ENCODE assay signal across 25 mouse cellular contexts in the genomic region with DNA sequence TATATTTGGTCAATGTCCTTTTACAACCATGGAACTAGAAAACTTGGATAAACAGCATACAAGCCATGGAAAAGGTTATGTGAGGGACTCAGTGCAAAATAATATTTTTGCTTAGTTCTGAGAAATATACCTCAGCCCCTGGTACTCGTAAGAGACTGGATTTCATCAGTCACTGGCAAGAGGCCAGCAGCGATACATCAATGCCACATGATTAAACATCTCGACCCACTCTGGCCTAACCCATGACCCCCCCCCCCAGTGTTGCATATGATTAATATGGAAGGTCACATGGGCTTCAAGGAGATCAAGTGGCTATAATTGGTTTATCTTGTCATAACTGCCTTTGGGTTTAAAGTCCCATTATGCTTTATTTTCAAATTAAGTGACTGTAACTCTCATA.
"Had no signal": no experiment of that assay in that cellular context is flagged by ENCODE, and none has a peak within 500 bp of the region (broad histone marks: within the 10 kb centered on the region; RNA-seq: fewer than 3 reads in every experiment).

No protein-coding gene starts in this region.

- ATAC-seq: midbrain, embryonic 13.5 days; midbrain, embryonic 16.5 days had no signal

- H3K4me3 ChIP-seq: layer of hippocampus, adult 2 months; left cerebral cortex, adult 2 months; limb, embryonic 12.5 days; limb, embryonic 15.5 days; lung, embryonic 15.5 days; megakaryocyte, embryonic 14.5 days; midbrain, embryonic 10.5 days; midbrain, embryonic 13.5 days; myocyte; neural tube, embryonic 13.5 days had no signal

- H3K9me3 ChIP-seq: limb, embryonic 12.5 days; limb, embryonic 15.5 days; lung, embryonic 15.5 days; midbrain, embryonic 10.5 days; midbrain, embryonic 13.5 days; neural tube, embryonic 13.5 days had no signal

- H3K4me2 ChIP-seq: limb, embryonic 12.5 days; limb, embryonic 15.5 days; liver, embryonic 11.5 days; lung, embryonic 15.5 days; midbrain, embryonic 13.5 days; neural tube, embryonic 13.5 days had no signal

- H3K27me3 ChIP-seq: limb, embryonic 12.5 days; limb, embryonic 15.5 days; lung, embryonic 15.5 days; megakaryocyte, embryonic 14.5 days; midbrain, embryonic 13.5 days; neural tube, embryonic 13.5 days had no signal

- H3K27ac ChIP-seq: kidney, postnatal 0 days; layer of hippocampus, adult 2 months; left cerebral cortex, adult 2 months; limb, embryonic 12.5 days; limb, embryonic 15.5 days; liver, embryonic 14.5 days; lung, embryonic 15.5 days; midbrain, embryonic 10.5 days; midbrain, embryonic 13.5 days; neural tube, embryonic 13.5 days had no signal

- H3K4me1 ChIP-seq: limb, embryonic 12.5 days; limb, embryonic 15.5 days; lung, embryonic 15.5 days; megakaryocyte, embryonic 14.5 days; midbrain, embryonic 10.5 days; midbrain, embryonic 13.5 days; neural tube, embryonic 13.5 days had no signal

- H3K9ac ChIP-seq: limb, embryonic 12.5 days; limb, embryonic 15.5 days; liver, embryonic 14.5 days; lung, embryonic 15.5 days; midbrain, embryonic 13.5 days; neural tube, embryonic 13.5 days had no signal

- DNase-seq: kidney, adult 9 months; kidney, postnatal 25 days; layer of hippocampus, adult 9-11 months; lung, adult 18-20 months; lung, postnatal 10 days; lung, postnatal 36 days; right cerebral cortex, postnatal 25 days; spleen, adult 18-20 months; thymus, adult 2 months; thymus, postnatal 14 days; thymus, postnatal 4 days had no signal

- H3K36me3 ChIP-seq: limb, embryonic 12.5 days; limb, embryonic 15.5 days; lung, embryonic 15.5 days; midbrain, embryonic 10.5 days; midbrain, embryonic 13.5 days; neural tube, embryonic 13.5 days had no signal
